9 mouse cellular contexts compared by ENCODE assay signal in the genomic region with DNA sequence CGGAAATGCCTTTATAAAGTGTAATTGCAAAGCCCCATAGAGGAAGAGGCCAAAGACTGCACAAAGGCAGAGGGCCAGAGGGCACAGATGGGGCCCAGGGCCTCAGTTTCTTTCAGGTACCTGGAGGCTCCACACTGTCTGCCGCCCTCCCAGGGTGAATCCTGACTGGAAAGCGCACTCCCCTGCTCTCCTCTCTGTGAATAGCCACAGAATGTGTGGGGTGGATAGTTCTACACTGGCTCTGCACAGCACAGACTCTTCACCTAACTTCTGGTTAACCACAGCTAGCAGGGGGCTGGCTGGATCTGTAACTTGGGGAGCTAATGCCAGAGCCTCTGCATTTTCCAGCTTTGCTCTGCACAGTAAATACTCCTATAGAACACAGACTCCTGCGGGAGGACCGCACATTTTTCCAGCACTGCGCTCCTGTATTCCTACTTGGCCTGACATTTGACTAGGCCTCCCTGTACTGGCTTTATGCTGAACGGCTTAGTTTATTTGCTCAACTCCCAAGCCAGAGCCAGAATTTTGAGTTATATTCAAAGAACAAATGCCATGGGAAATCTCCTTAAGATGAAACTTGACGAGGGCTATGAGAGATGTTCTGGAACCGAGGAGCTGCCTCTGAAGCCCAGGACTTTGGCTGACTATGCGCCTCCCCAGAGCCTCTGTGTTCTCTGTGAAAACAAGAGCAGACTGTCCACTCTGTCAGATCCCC. TPM values are rescaled to one million over a fixed set of nuclear protein-coding genes. Genes with fewer than 3 reads are reported as not detected.
DNase-seq lines count a peak whose midpoint lies in the region; ATAC-seq and TF ChIP-seq lines count a peak whose summit lies in the region.
"Had no signal": no experiment of that assay in that cellular context is flagged by ENCODE, and none has a peak within 500 bp of the region (broad histone marks: within the 10 kb centered on the region; RNA-seq: fewer than 3 reads in every experiment).

No protein-coding gene starts in this region.

- H3K4me3 ChIP-seq in neural tube, embryonic 11.5 days (ENCODE audit: low read depth, low read length), result no peak overlapping the region
- H3K4me3 ChIP-seq in heart, adult 2 months, result no peak overlapping the region
- no peak overlapping the region for H3K4me3 ChIP-seq in limb, embryonic 13.5 days

- no peak; the same call in 1 of the 2 replicates for ATAC-seq in neural tube, embryonic 11.5 days (ENCODE audit: insufficient read depth, low FRiP score, low TSS enrichment)
- ATAC-seq in limb, embryonic 13.5 days (ENCODE audit: low FRiP score, low read depth), result peak; percentile 87
- no peak for ATAC-seq in frontal cortex, adult (ENCODE audit: low TSS enrichment)
- ATAC-seq: Patski had no signal

- H3K9me3 ChIP-seq in neural tube, embryonic 11.5 days (ENCODE audit: control insufficient read depth, low read length), result no peaks in the 10 kb centered on the region
- H3K9me3 ChIP-seq in limb, embryonic 13.5 days, result no peaks in the 10 kb centered on the region

- no peaks in the 10 kb centered on the region for H3K79me2 ChIP-seq in heart, adult 2 months (replicated peaks; ENCODE audit: control insufficient read depth, insufficient read depth, low read length)

- no peak for TF ChIP-seq POLR2A in heart, adult 2 months (IDR thresholded peaks at IDR 0.05; ENCODE audit: insufficient read depth, low read depth, low read length)

- WGBS in neural tube, embryonic 11.5 days, result 45% methylated on average over 10 of the region's 10 CpGs
- WGBS in heart, adult 2 months, result 50% methylated on average over 10 of the region's 10 CpGs
- 21% methylated on average over 10 of the region's 10 CpGs for WGBS in limb, embryonic 13.5 days

- no peak overlapping the region for H3K4me2 ChIP-seq in neural tube, embryonic 11.5 days (ENCODE audit: low read depth)
- no peak overlapping the region; the same call in 1 of the 2 replicates for H3K4me2 ChIP-seq in limb, embryonic 13.5 days (replicated peaks)

- H3K36me3 ChIP-seq in neural tube, embryonic 11.5 days (ENCODE audit: control insufficient read depth, insufficient read depth, low read length), result no peaks in the 10 kb centered on the region
- no peaks in the 10 kb centered on the region for H3K36me3 ChIP-seq in heart, adult 2 months (ENCODE audit: control insufficient read depth, insufficient read depth, low read length)
- H3K36me3 ChIP-seq in limb, embryonic 13.5 days, result no peaks in the 10 kb centered on the region

- DNase-seq in neural tube, embryonic 11.5 days (ENCODE audit: low spot score), result peak; percentile 40
- no peak for DNase-seq in neural tube, embryonic 10.5 days (ENCODE audit: extremely low spot score, low spot score)
- peak; percentile 45 to 46 for DNase-seq in heart, adult 2 months
- DNase-seq in thymus, postnatal 25 days, result peak; percentile 22
- no peak for DNase-seq in left cerebral cortex, postnatal 25 days (ENCODE audit: low spot score in 2 of 2)
- DNase-seq in layer of hippocampus, postnatal 36 days, result no peak

- peaks cover 18% of the 10 kb centered on the region for H3K4me1 ChIP-seq in neural tube, embryonic 11.5 days (ENCODE audit: control insufficient read depth, insufficient read depth, low read length)
- peaks cover 8% of the 10 kb centered on the region for H3K4me1 ChIP-seq in heart, adult 2 months (ENCODE audit: control insufficient read depth, insufficient read depth, low read length)
- peaks cover 39% of the 10 kb centered on the region for H3K4me1 ChIP-seq in limb, embryonic 13.5 days

- intact Hi-C loops in heart, adult 2 months (cut with DNase I), result loop anchor here (2.0 to 5.0 kb wide), 3 partner anchors 34 to 88 kb away; no protein-coding TSS in a partner anchor
- intact Hi-C loops in left cerebral cortex, postnatal 25 days (cut with DNase I), result no loop called here

- TF ChIP-seq EP300 in heart, adult 2 months (IDR thresholded peaks at IDR 0.05; ENCODE audit: insufficient read depth, low read depth, low read length), result no peak

- no peaks in the 10 kb centered on the region for H3K27me3 ChIP-seq in neural tube, embryonic 11.5 days (ENCODE audit: control insufficient read depth, insufficient read depth, low read length)
- H3K27me3 ChIP-seq in heart, adult 2 months (ENCODE audit: control insufficient read depth, insufficient read depth, low read length), result no peaks in the 10 kb centered on the region
- H3K27me3 ChIP-seq in limb, embryonic 13.5 days, result no peaks in the 10 kb centered on the region
- H3K27me3 ChIP-seq: Patski had no signal

- H3K9ac ChIP-seq in neural tube, embryonic 11.5 days (ENCODE audit: low read length), result peak overlapping the region; percentile 44
- H3K9ac ChIP-seq in heart, adult 2 months (ENCODE audit: low read depth, low read length), result no peak overlapping the region
- peak overlapping the region; percentile 37 for H3K9ac ChIP-seq in limb, embryonic 13.5 days

- peak overlapping the region; percentile 78 for H3K27ac ChIP-seq in neural tube, embryonic 11.5 days (ENCODE audit: low read depth, low read length)
- peak overlapping the region; percentile 63 for H3K27ac ChIP-seq in heart, adult 2 months
- H3K27ac ChIP-seq in limb, embryonic 13.5 days, result peak overlapping the region; percentile 97

- TF ChIP-seq CTCF in heart, adult 2 months (IDR thresholded peaks at IDR 0.05), result no peak

RNA-seq across cellular contexts. Expression of a gene that starts 18.8 kb away (rescaled TPM):
- 6.7 and 7.5 TPM in 2 replicates for polyA plus RNA-seq in neural tube, embryonic 11.5 days (2014; fragmentation: Nextera tagmentation; extraction: Ambion mirVana)
- total RNA-seq in heart, adult 2 months (2021), result 1 to 10 TPM in 1 of 2 experiments, under 1 TPM in 1; 0.91 to 1.3 TPM
- polyA plus RNA-seq in heart, adult 2 months (2012; rRNA removed), result 2.3 and 4.4 TPM in 2 replicates
- polyA plus RNA-seq in limb, embryonic 13.5 days (2015; fragmentation: Nextera tagmentation; extraction: Ambion mirVana), result 16.8 and 18.4 TPM in 2 replicates
- 1 to 10 TPM; 5.4 to 7.0 TPM for total RNA-seq in left cerebral cortex, postnatal 25 days (2021)
- total RNA-seq in layer of hippocampus, postnatal 36 days (2021), result 10 to 100 TPM in 1 of 2 experiments, 1 to 10 TPM in 1; 6.3 to 10.3 TPM

Comparison
In these comparisons a context has a peak if more than half of its experiments do, and no peak if none do; other contexts are left out.
1. DNase-seq: peak in neural tube, embryonic 11.5 days (single experiment), heart, adult 2 months (2 of 2) and thymus, postnatal 25 days (single experiment); none in neural tube, embryonic 10.5 days (single experiment), left cerebral cortex, postnatal 25 days (0 of 2) and layer of hippocampus, postnatal 36 days (0 of 2).
2. Peak in every context shown above with its lines, with median percentiles within 50 percentile points of each other: H3K27ac ChIP-seq.